In the genomic region with DNA sequence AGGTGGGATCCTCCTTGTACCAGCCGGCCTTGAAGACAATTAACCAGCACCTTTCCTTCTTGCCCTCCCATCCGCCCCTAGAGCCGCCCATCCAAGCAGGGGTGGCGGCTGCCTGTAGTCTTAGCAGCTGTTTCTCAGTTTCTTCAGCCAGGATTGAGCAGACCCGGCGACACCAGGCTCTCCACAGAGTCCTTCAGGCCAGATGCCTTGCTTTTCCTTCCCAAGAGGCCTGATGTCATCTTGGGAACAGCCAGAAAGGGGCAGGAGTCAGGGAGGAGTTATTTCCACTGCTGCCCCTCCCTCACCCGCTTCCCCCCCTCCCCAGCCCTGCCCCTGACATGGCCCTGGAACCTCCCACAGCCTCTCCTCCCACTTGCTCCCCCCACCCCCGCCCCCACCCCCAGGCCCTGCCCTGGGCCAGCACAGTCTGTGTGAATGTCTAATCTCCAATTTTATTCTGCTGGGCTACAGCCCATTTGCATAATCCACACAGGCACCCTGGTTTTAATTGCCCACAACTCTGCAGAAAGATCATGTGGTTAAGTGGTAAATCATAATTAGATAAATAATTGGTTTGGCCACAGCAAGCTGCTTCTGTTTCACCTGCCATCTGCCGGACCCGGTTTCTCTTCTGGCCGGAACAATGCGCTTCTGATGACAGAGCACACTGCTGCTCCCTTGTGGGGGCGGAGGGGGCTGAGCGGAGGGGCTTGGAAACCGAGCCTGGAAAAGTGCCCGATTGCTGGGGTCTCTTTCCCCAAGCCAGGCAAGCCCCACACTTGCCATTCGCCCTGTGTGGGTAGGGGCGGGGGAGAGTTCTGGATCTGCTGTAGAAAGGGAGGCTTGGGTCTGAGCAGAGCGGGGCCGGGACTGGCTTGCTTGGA, we compare ENCODE assay signal across 8 mouse cellular contexts.
DNase-seq lines count a peak whose midpoint lies in the region; ATAC-seq and TF ChIP-seq lines count a peak whose summit lies in the region.

No protein-coding gene starts in this region.

- no peaks in the 10 kb centered on the region for H3K36me3 ChIP-seq in kidney, embryonic 14.5 days (ENCODE audit: control insufficient read depth, insufficient read depth, low read length)
- peaks cover 6% of the 10 kb centered on the region; the same call in 1 of the 2 replicates for H3K36me3 ChIP-seq in heart, embryonic 10.5 days
- H3K36me3 ChIP-seq in limb, embryonic 12.5 days = no peaks in the 10 kb centered on the region
- no peaks in the 10 kb centered on the region for H3K36me3 ChIP-seq in neural tube, embryonic 13.5 days

- peak; percentile 34 for ATAC-seq in kidney, embryonic 14.5 days (ENCODE audit: low FRiP score, low TSS enrichment)
- no peak for ATAC-seq in limb, embryonic 12.5 days (ENCODE audit: insufficient number of reproducible peaks, insufficient read depth, low FRiP score, low TSS enrichment, low read depth)
- peak; percentile 70 for ATAC-seq in neural tube, embryonic 13.5 days (ENCODE audit: low read depth)
- no peak for ATAC-seq in inflammation-experienced regulatory T-cells, adult 6 months

- TF ChIP-seq POLR2A in cerebellum, adult 2 months (IDR thresholded peaks at IDR 0.05; ENCODE audit: borderline replicate concordance, insufficient read depth, low read length) = no peak

- peak; percentile 44; the same call in 1 of the 2 replicates for TF ChIP-seq CTCF in cerebellum, adult 2 months (IDR thresholded peaks at IDR 0.05; ENCODE audit: borderline replicate concordance, insufficient read depth, low read depth, low read length)

- no peak overlapping the region; the same call in 1 of the 2 replicates for H3K4me2 ChIP-seq in kidney, embryonic 14.5 days (replicated peaks; ENCODE audit: low read depth, low read length)
- peak overlapping the region; percentile 19; the same call in 1 of the 2 replicates for H3K4me2 ChIP-seq in limb, embryonic 12.5 days
- H3K4me2 ChIP-seq in neural tube, embryonic 13.5 days = peak overlapping the region; percentile 22

- peaks cover 67% of the 10 kb centered on the region for H3K4me1 ChIP-seq in kidney, embryonic 14.5 days (ENCODE audit: control insufficient read depth, insufficient read depth, low read length)
- peaks cover 60% of the 10 kb centered on the region for H3K4me1 ChIP-seq in cerebellum, adult 2 months (ENCODE audit: control insufficient read depth, insufficient read depth, low read length)
- peaks cover 94% of the 10 kb centered on the region for H3K4me1 ChIP-seq in heart, embryonic 10.5 days
- peaks cover 81% of the 10 kb centered on the region for H3K4me1 ChIP-seq in limb, embryonic 12.5 days (replicated peaks)
- peaks cover 100% of the 10 kb centered on the region for H3K4me1 ChIP-seq in neural tube, embryonic 13.5 days (replicated peaks)

- H3K9me3 ChIP-seq in kidney, embryonic 14.5 days (ENCODE audit: control insufficient read depth, low read length) = no peaks in the 10 kb centered on the region
- no peaks in the 10 kb centered on the region for H3K9me3 ChIP-seq in heart, embryonic 10.5 days
- no peaks in the 10 kb centered on the region for H3K9me3 ChIP-seq in limb, embryonic 12.5 days
- H3K9me3 ChIP-seq in neural tube, embryonic 13.5 days = no peaks in the 10 kb centered on the region

- no peak for DNase-seq in kidney, postnatal 25 days
- peak; percentile 83 to 89 for DNase-seq in cerebellum, adult 2 months
- DNase-seq in heart, embryonic 10.5 days (ENCODE audit: low spot score) = no peak
- no peak for DNase-seq in T-cell, adult 2 months (ENCODE audit: low spot score)

- WGBS in kidney, embryonic 14.5 days = 17% methylated on average over 20 of the region's 20 CpGs
- 7% methylated on average over 20 of the region's 20 CpGs for WGBS in cerebellum, adult 2 months
- 20% methylated on average over 20 of the region's 20 CpGs for WGBS in heart, embryonic 10.5 days
- 15% methylated on average over 20 of the region's 20 CpGs for WGBS in limb, embryonic 12.5 days
- WGBS in neural tube, embryonic 13.5 days = 7% methylated on average over 19 of the region's 20 CpGs

- H3K27ac ChIP-seq in kidney, embryonic 14.5 days (ENCODE audit: low read depth, low read length) = no peak overlapping the region; the same call in 1 of the 2 replicates
- H3K27ac ChIP-seq in cerebellum, adult 2 months (ENCODE audit: insufficient read depth, low read length) = peak overlapping the region; percentile 56
- H3K27ac ChIP-seq in heart, embryonic 10.5 days = peak overlapping the region; percentile 77
- no peak overlapping the region for H3K27ac ChIP-seq in limb, embryonic 12.5 days
- peak overlapping the region; percentile 85 for H3K27ac ChIP-seq in neural tube, embryonic 13.5 days (replicated peaks)

- H3K27me3 ChIP-seq in kidney, embryonic 14.5 days (ENCODE audit: control insufficient read depth, insufficient read depth, low read length) = no peaks in the 10 kb centered on the region
- H3K27me3 ChIP-seq in cerebellum, adult 2 months (ENCODE audit: control insufficient read depth, insufficient read depth, low read length) = no peaks in the 10 kb centered on the region
- peaks cover 5% of the 10 kb centered on the region; the same call in 1 of the 2 replicates for H3K27me3 ChIP-seq in heart, embryonic 10.5 days (ENCODE audit: insufficient read depth, poor library complexity, severe bottlenecking)
- H3K27me3 ChIP-seq in limb, embryonic 12.5 days = peaks cover 23% of the 10 kb centered on the region
- no peaks in the 10 kb centered on the region for H3K27me3 ChIP-seq in neural tube, embryonic 13.5 days

- no peak overlapping the region for H3K4me3 ChIP-seq in kidney, embryonic 14.5 days (ENCODE audit: low read length)
- peak overlapping the region; percentile 27 for H3K4me3 ChIP-seq in cerebellum, adult 2 months (replicated peaks; ENCODE audit: insufficient read depth, low read depth, low read length)
- H3K4me3 ChIP-seq in heart, embryonic 10.5 days = no peak overlapping the region
- H3K4me3 ChIP-seq in limb, embryonic 12.5 days (replicated peaks) = no peak overlapping the region
- no peak overlapping the region for H3K4me3 ChIP-seq in neural tube, embryonic 13.5 days

- peak overlapping the region; percentile 19; the same call in 1 of the 2 replicates for H3K9ac ChIP-seq in kidney, embryonic 14.5 days (ENCODE audit: low read depth, low read length)
- H3K9ac ChIP-seq in limb, embryonic 12.5 days (replicated peaks) = 0 out of 2 replicates have a peak overlapping the region, but pooled peaks have one; percentile 14
- peak overlapping the region; percentile 59 for H3K9ac ChIP-seq in neural tube, embryonic 13.5 days

Comparison
In these comparisons a context has a peak if more than half of its experiments do, and no peak if none do; other contexts are left out.
1. ATAC-seq: peak in kidney, embryonic 14.5 days (single experiment) and neural tube, embryonic 13.5 days (single experiment); none in limb, embryonic 12.5 days (single experiment) and inflammation-experienced regulatory T-cells, adult 6 months (single experiment).
2. H3K27ac ChIP-seq: peak in cerebellum, adult 2 months (single experiment), heart, embryonic 10.5 days (single experiment) and neural tube, embryonic 13.5 days (single experiment); none in kidney, embryonic 14.5 days (single experiment) and limb, embryonic 12.5 days (single experiment).
3. DNase-seq: peak in cerebellum, adult 2 months (2 of 2); none in kidney, postnatal 25 days (0 of 2), heart, embryonic 10.5 days (single experiment) and T-cell, adult 2 months (single experiment).
4. Peak in every context shown above with its lines, with median percentiles within 50 percentile points of each other: H3K9ac ChIP-seq.